Mouse (Mus musculus) urinary bladder, adult 2 months (tissue): ENCODE results near the gene Gata5. TPM values are rescaled to one million over a fixed set of nuclear protein-coding genes. Genes with fewer than 3 reads are reported as not detected.

ENCODE experiments used
- DNase-seq: peaks from one replicate; pipeline ENCODE4 v3.0.0; 2022; ENCODE audit warnings: low spot score
- polyA plus RNA-seq: library from polyadenylated mRNA; depleted of rRNA; stranded (reverse); fragments of >200 nt; gene quantifications from 2 replicates; pipeline ENCODE4 v1.2.3, GENCODE M21; 2012; rRNA removed

Gene Gata5
- polyA plus RNA-seq = 23.2 and 32.9 TPM in 2 replicates

- peak; percentile 48 for DNase-seq
Observed at GRCm38 (mm10) chr2:180334551-180334986, at the start of gene Gata5. Gata5 (minus strand) TSS chr2:180334699.

GRCm38 (mm10) chr2:180376730-180377129 lies 42.2 kb upstream of the Gata5 start:
- DNase-seq = no peak

GRCm38 (mm10) chr2:180373256-180373655 lies 38.8 kb upstream of the Gata5 start:
- no peak for DNase-seq

- DNase-seq = no peak
Observed at GRCm38 (mm10) chr2:180368359-180368758, 33.9 kb upstream of the Gata5 start.

GRCm38 (mm10) chr2:180367350-180367749 lies 32.9 kb upstream of the Gata5 start:
- DNase-seq = no peak

- no peak for DNase-seq
Observed at GRCm38 (mm10) chr2:180363434-180363720, 28.9 kb upstream of the Gata5 start.

- DNase-seq = no peak
Observed at GRCm38 (mm10) chr2:180362585-180363433, 28.3 kb upstream of the Gata5 start.

- no peak for DNase-seq
Observed at GRCm38 (mm10) chr2:180359062-180359461, 24.6 kb upstream of the Gata5 start.

GRCm38 (mm10) chr2:180353338-180353737 lies 18.8 kb upstream of the Gata5 start:
- no peak for DNase-seq

- no peak for DNase-seq
Observed at GRCm38 (mm10) chr2:180350700-180351099, 16.2 kb upstream of the Gata5 start.

- peak; percentile 77 for DNase-seq
Observed at GRCm38 (mm10) chr2:180346820-180347497, 12.5 kb upstream of the Gata5 start.

GRCm38 (mm10) chr2:180343092-180343491 lies 8.6 kb upstream of the Gata5 start:
- no peak for DNase-seq

GRCm38 (mm10) chr2:180342189-180342588 lies 7.7 kb upstream of the Gata5 start:
- DNase-seq = no peak

GRCm38 (mm10) chr2:180341229-180341628 lies 6.7 kb upstream of the Gata5 start:
- no peak for DNase-seq

- no peak for DNase-seq
Observed at GRCm38 (mm10) chr2:180339886-180340285, 5.4 kb upstream of the Gata5 start.

GRCm38 (mm10) chr2:180333778-180334550 lies 535 bp downstream of the Gata5 start:
- DNase-seq = no peak

GRCm38 (mm10) chr2:180329466-180329865 lies 5.0 kb downstream of the Gata5 start:
- DNase-seq = no peak

GRCm38 (mm10) chr2:180322674-180323355 lies 11.7 kb downstream of the Gata5 start:
- no peak for DNase-seq

- DNase-seq = no peak
Observed at GRCm38 (mm10) chr2:180320216-180320615, 14.3 kb downstream of the Gata5 start.

GRCm38 (mm10) chr2:180317591-180317990 lies 16.9 kb downstream of the Gata5 start:
- no peak for DNase-seq

- DNase-seq = no peak
Observed at GRCm38 (mm10) chr2:180314292-180314691, 20.2 kb downstream of the Gata5 start.

- DNase-seq = no peak
Observed at GRCm38 (mm10) chr2:180311147-180311546, 23.4 kb downstream of the Gata5 start.
